Mouse (Mus musculus) left cerebral cortex, postnatal 36 days (tissue): ENCODE results near the gene Prss22. TPM values are rescaled to one million over a fixed set of nuclear protein-coding genes. Genes with fewer than 3 reads are reported as not detected.
A peak's percentile ranks its signal among the peaks of the same experiment; 100 is the strongest.

Experiments used
- DNase-seq, 2 experiments: peaks; one replicate each; pipeline ENCODE4 v3.0.0; 2021 to 2022; ENCODE audit warnings: low spot score in 2 of 2, mixed read lengths in 1 of 2
- intact Hi-C: fragments of 180-260 bp; cut with DNase I; formaldehyde crosslinking; loops from one replicate; pipeline ENCODE4 v1.15.1; 2025
- total RNA-seq, 2 experiments: library from RNA; stranded (reverse); gene quantifications; 2 replicates each; pipeline ENCODE4 v1.2.3; 2021

The Prss22 gene
- total RNA-seq, 2 experiments from 2014 or later: 1.2 to 1.8 TPM

DNA sequence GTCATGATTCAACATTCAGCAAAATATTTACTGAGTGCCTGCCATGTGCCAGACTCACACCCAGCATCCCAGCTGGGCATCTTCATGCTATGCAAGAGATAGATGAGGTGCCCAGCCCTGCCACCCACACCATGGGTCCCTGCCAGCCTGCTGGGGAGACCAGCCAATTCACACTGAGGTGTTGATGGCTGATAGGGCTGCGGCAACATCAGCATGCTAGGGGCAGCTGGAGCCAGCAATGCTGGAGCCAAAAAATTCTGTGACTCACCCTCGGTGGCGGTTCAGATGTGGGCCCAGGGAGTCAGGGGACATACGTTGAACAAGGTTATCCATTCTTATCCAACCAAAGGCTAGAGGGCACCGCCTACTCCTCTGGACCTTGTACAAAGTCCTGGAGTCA, 2.5 kb upstream of the Prss22 start:
- intact Hi-C loops: no loop called here
- peak; percentile 84 to 88 for DNase-seq

DNA sequence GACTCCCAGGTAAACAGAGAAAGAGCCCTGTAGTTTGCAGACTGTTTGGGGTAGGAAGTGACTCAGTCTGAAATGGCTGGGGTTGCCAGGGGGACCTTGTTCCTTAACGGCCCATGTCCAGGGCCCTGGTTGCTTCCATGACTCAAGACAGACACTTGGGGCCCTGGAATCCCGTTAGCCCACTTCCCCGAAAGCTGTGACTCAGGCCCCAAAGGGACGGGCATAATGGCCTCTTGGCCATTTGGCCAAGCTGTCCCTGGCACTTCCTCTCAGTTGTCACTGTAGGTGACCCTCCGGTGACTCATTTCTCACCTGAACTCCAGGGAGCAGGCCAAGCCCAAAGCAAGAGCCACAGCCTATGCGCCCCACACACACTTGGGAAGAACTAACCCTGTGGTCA, 483 bp upstream of the Prss22 start:
- intact Hi-C loops: no loop called here
- no peak for DNase-seq

DNA sequence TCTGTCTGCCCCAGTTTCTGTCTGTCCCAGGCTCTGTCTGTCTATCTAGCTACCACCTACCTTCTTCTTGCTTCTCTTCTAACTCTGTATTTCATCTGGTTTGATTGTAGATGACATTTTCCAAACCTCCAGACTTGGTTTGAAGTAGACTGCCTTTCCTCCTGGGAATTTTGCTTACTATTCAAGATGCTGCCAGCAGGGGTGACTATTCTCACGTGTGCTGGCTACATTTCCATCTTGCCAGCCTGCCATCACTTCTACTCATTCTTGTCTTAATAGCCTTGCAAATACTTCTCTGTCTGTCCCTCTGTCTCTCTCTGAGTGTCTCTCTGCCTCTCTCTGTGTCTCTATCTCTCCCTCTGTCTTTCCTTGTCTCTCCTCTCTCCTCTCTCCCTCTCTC, 2.5 kb downstream of the Prss22 start:
- intact Hi-C loops: no loop called here
- no peak for DNase-seq

DNA sequence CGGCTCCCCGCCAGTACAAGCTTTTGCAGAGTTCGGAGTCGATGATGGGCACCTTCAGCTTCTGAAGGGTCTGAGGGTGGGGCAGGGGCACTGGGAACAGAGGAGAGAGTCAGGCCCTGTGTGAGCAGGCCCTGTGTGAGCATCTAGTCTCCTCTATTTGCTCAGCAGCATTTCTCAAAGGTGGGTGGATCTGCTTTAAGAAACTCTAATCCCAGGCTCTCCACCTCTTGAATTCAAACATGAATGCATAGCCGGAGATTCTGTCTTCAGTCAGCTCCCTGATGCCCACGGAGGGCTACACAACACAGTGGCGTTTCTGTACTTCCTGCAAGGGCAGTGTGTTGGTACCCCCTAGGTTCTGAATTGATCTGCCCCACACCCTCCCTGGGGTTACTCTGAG, 3.2 kb downstream of the Prss22 start:
- intact Hi-C loops: no loop called here
- no peak for DNase-seq

DNA sequence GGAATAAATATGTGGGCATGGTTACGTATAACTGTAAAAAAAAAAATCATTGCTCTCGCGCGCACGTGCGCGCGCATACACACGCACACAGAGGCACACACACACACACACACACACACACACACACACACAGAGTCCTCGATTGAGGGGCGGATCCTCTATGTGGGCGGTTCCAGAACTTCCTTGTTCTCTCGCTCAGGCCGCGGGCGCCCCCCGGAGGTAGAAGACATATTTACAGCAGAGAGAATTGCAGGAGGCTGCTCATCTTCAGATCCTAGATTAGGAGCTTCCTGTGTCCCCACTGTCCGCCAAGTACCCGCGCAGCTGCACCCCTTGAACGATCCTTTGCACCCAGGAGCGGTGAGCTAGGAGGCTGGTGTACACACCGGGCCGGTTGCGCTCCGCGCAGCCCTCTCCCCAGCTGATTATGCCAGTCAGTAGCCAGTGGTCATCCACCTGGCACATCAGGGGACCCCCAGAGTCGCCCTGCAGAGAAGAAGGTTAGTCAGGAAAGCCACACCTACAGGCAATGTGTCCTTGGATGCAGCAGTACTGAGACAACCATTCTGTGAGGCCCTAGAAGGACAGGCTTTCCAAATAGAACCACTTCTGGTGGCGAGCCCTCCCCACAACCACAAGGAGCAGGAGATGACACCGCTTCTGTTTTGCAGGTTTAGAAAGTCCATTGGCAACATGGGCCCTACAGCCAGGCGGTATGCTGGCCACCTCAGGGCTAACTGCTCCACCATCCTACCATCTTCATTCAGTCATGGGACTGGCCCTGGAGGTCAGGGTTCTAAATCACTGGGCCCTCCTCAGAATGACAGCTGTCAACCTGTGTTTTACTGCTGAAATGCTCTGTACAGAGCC, 4.1 kb downstream of the Prss22 start:
- intact Hi-C loops: no loop called here
- DNase-seq: peak; percentile 88 to 91

DNA sequence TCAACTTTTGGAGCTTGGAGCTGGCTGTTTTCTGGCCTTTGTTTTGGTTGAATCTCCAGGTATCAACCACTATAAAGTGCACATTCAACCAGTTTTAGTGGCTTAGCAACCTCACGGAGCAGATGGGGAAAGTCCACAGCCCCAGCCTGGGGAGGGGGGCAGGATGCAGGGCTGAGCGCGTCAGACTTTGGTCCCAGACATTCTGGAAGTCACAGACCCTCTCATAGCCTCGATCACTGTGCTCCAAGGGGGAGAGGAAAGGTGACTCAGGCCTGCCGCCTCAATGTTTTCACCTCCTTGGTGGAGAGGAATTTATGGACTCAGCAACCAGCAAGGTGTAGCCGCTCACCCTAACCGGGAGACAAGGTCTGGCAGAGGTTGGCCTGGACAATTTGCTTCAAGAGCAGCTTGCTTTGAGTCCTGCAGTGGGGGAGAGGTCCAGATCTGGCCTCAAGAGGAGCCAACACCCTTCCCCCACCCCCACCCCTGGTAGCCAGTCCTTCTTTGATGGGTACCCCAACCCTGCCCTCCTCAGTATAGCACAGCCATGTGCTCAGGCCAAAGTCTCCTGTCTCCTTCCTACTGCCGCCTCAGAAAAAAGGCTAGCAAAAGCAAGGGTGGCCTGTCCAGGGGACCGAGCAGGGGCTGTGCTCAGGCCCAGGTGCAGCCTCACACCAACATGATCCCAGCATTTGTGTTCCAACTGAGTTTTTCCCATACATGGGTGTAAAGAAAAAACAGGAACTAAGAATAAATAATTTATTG, 4.9 kb downstream of the Prss22 start:
- no peak for DNase-seq
- intact Hi-C loops: no loop called here

DNA sequence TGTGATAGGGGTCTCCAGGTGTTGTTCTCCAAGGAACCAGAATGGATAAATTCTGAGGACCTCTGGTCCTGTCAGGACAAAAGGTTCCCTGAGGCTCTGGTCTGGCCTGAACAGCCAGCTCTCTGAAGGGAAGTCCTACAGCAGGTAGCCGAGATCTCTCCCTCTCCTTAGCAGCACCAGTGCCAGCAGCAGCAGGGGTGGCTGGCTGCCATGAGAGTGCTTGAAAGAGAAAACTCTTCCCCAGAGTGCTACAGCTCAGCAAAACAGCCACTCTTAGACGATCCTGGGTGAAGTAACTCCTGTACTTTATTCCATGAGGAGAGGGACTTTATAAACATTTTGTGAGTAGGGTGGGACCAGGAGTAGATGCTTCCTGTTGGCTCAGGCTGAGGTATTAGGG, 8.1 kb downstream of the Prss22 start:
- no peak for DNase-seq
- intact Hi-C loops: no loop called here

DNA sequence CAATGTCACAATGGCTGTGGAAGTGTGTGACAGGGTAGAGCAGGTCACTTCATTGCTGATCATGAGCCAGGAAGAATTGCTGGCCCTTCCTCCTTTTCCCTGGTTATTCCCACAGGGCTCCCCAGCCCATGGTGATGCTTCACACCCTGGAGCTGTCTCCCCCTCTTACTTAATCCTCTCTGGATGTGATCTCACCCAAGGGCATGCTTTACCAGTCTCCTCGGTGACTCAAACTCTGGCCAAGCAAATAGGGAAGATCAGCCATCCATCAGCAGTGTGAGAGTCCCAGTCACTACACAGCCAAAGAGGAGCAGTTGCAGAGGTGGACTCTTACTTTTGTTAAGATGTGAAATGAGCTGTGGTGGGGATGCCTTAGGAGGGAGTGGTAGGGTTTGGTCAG, 12.9 kb downstream of the Prss22 start:
- DNase-seq: no peak
- intact Hi-C loops: no loop called here

DNA sequence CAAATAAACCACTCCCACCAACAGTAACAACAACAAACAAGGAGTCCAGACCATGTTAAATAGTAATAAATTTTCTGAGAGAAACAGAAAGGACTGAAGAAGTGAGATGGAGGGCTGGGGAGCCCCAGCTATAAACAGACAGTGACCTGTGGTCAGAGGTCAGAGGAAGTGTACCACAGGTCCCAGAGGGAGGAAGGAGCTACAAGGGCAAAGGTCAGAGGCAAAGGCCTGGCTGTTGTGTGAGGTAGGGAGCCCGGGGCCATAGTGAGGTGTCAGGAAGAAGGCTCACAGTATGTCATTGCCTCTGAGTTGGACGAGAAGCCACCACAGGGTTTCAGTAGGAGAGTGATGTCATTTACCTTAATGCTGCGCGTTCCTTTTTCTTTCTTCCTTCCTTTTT, 15.0 kb downstream of the Prss22 start:
- intact Hi-C loops: no loop called here

DNA sequence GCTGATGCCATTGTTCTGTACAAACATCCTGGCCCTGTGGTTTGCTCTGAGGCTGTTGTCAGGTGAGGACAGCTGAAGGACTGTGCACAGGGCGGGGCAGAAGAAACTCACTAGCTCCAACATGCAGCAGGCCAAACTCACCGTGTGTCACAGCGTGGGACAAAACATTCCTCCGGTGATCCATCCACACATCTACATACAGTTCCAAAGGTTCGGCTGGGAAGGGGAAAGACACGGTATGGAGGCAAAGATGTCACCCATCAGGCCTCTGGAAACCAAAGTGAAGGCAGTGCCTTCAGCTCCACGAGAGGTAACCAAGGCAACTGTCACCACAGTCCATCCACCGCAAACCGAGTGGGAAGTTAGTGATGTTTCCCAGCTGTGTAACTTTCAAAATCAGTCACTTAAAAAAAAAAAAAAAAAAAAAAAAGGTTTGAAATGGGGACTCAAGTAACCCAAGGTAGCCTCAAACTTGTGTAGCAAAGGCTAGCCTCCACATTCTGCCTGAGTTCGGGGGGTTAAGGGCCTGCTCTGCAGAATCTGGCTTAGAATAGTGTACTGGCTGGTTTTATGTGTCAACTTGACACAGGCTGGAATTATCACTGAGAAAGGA, 17.5 kb downstream of the Prss22 start, which contains the start of gene Prss30:
TSS of gene Prss30 (minus strand) at position 270 of the 613 bp plus-strand sequence.
- DNase-seq: no peak
- intact Hi-C loops: no loop called here

More for the DNA sequence above, 15.0 kb downstream of the Prss22 start:
- no peak for DNase-seq

DNA sequence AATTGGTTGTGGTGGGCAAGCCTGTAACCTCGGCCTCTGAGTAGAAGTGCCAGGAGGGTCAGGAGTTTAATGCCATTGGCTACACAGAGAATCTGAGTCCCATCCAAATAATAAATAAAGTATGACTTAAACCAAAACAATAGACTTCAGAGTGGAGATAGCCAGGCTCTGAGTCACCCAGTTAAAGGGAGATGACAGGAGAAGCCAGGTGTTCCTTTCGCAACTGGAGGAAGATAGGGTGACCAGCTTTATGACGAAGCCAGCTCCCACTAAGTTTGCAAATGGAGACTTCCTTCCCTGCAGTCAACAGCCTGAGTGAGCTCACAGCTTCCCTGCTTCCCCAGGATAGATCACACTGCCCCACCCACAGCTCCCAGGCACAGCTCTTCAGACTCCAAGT, 18.4 kb downstream of the Prss22 start:
- no peak for DNase-seq
- intact Hi-C loops: no loop called here

DNA sequence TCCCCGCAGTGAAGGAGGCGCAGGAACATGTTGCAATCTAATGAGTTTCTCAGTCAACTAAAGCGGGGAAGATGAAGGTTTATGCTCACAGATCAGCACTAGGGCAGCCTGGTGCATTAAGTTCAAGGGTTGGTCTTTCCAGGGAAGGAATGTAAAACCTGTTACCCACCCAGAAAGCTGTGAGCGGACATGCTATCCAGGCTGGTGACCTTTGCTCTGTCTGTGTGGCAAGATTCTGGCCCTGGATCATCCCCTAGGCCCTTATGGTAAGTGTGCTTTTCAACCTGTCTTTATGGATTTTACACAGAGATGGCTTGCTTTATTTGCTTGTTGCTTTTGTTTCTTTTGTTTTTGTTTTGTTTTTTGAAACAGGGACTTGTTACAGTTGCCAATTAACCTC, 21.2 kb downstream of the Prss22 start:
- intact Hi-C loops: no loop called here
- no peak for DNase-seq

DNA sequence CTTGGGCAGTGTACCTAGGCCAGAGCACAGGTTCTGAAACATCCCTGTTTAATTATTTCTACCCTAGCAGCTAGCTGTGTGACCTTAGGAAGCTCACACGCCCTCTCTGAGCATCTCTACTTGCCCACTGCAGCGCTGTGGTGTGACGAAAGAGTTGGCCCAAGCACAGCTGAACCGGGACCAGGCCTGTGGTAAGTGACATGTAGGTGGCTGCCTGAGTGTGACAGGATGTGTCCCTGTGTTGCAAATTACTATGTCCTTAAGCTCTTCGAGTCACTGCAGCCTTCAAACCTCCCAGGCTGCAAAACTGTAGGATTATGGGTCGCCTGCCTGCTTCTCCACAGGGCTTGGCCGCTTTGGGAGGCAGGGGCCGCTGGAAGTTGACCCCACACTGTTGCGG, 26.6 kb downstream of the Prss22 start:
- intact Hi-C loops: no loop called here
- DNase-seq: no peak

DNA sequence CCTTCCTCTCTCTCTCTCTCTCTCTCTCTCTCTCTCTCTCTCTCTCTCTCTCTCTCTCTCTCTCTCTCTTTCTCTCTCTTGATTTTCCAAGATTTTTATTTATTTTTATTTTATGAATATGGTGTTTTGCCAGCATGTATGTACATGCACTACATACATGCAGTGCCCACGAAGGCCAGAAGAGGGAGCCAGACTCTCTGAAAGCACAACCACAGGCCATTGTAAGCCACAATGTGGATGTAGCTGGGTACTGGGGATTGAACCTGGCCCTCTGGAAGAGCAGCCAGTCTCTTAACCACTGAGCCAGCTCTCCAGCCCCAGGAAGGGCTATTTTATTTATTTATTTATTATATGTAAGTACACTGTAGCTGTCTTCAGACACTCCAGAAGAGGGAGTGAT, 28.7 kb downstream of the Prss22 start:
- peak; percentile 55 to 65 for DNase-seq
- intact Hi-C loops: no loop called here

DNA sequence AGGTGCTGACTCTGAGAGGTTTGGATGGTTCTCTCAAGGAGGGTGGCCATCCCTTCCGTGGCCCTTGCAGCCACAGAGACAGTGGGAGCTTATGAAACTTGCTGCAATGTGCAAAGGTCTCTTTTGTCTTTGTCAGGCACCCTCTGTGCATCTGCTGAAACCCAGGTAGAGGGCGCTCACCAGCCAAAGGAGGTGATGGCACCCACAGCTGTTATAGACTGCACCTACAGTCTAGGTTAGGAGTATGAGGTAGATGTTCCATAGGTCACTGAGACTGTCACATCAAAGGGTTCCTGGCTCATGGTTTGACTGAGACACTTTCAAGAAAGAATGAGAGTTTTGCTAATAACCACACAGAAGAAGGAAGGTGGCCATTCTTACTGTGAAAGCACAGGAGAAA, 29.1 kb downstream of the Prss22 start:
- DNase-seq: no peak
- intact Hi-C loops: no loop called here

DNA sequence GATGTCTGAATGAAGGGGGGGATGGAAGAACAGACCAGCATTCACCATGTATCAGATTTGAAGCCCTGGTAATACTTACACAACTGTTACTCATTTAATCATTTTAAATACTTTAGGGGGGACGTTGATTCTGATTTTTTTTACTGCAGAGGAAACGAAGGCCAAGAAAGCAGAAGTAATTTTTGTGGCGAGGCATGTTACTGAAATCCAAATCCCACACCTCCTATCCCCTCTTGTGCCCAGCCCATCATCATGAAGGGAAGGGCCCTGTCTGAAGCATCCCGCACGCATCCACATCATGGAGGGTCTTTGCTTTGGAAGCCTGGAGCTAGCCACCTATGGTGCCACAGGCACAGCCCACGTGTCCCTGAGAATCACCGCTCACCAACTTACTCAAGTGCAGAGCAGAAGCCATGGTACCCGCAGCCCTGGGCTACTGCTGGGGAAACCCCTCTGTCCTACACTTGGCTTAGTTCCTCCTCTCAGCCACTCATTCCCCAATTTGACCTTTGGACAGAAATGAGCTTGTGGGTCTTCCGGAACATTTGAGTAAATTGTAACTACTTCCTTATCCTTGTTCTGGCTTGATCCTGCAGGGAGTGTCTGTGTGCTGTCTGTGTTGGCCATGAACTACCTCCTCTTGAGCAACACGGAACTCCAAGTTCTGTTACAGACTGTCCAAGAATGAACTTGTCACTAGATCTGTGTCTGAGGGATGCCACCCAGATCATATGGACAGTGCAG, 31.1 kb downstream of the Prss22 start:
- intact Hi-C loops: no loop called here

DNA sequence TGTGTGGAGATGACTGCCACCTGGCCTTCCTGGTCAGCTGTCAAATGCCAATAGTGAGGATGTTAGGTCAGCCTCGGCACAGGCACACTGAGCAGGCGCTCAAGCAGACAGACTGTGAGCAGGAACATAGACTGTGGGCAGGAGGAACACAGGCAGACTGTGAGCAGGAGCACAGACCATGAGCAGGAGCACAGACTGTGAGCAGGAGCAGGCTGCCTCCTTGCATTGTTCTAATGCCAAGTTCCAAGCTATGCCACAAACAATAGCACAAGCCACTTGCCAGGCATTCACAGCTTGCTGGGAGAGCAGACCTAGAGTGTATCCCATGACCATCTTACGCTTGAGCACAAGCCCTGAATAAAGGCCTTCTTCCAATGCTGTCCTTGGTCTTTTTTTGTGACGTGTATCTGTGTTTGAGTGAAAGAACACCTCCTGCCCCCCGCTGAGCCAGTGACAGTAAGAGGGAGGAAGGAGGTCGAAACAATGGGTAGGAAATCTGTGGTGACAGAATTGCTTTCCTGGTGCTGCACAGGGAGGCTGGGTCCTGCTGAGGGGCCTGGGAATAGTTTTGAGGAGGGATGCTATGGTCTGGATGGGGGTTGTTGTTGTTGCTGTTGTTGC, 32.0 kb downstream of the Prss22 start:
- intact Hi-C loops: no loop called here
- no peak for DNase-seq

More for the DNA sequence above, 31.1 kb downstream of the Prss22 start:
- no peak for DNase-seq

DNA sequence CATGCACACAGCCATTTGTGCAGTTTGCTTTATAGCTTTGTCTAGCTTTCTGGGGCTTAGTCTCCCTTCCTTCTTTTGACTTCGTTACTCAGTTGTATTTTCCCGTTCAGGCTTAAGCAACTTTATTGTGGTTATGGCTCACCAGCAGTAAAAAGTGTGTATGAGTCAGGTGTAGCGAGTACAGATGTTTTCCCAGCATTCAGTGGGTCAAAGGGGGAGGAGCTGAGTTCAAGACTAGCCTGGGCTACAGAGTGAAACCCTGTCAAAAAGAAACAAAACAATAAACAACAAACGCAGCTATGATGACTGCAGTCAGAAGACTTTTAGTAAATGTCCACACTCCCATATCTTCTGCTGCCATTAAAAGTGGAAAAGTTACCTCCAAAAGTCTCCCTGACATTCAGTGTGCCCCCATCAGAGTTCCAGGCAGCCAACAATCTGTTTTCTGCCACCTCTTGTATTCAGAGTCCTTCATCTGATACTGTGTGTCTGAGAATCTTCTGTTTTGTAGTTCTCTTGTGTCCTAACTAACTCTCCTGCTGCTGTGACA, 36.3 kb downstream of the Prss22 start:
- intact Hi-C loops: loop anchor here (2.0 kb wide), 1 partner anchor 107 kb away; no protein-coding TSS in a partner anchor

More for the DNA sequence above, 36.3 kb downstream of the Prss22 start:
- no peak for DNase-seq
